Mouse (Mus musculus) neural tube, embryonic 11.5 days (tissue): ENCODE measurements at regions not wholly inside any gene's neighbourhood (a gene's known extent, or its start where the extent isn't known, plus 50 kb on each side); places are given as distances from the start of the nearest gene placed in this dataset.

Source experiments
- ATAC-seq: fragments of 200-750 bp; cut with Nextera tagmentation; 2 replicates; pipeline ENCODE4 v1.8.0; 2017; ENCODE audit warnings: moderate number of reproducible peaks, mild to moderate bottlenecking, moderate TSS enrichment, moderate library complexity; ENCODE audit not compliant: insufficient read depth, low FRiP score, low TSS enrichment
- DNase-seq: peaks from one replicate; pipeline ENCODE4 v3.0.0-alpha.2; 2015; ENCODE audit warnings: low spot score
- H3K27ac ChIP-seq: fragments of 300-500 bp; sonication (generic); 2 replicates; pipeline ENCODE4 v1.5.1; 2014; ENCODE audit warnings: low read depth, mild to moderate bottlenecking, low read length
- H3K27me3 ChIP-seq: fragments of 300-500 bp; sonication (generic); 2 replicates; pipeline ENCODE4 v1.6.1; 2014; ENCODE audit warnings: mild to moderate bottlenecking, low read length, mixed read lengths; ENCODE audit not compliant: control insufficient read depth, insufficient read depth
- H3K36me3 ChIP-seq: fragments of 300-500 bp; sonication (generic); 2 replicates; pipeline ENCODE4 v1.6.1; 2014; ENCODE audit warnings: mild to moderate bottlenecking, low read length, moderate library complexity, mixed read lengths; ENCODE audit not compliant: control insufficient read depth, insufficient read depth
- H3K4me1 ChIP-seq: fragments of 300-500 bp; sonication (generic); 2 replicates; pipeline ENCODE4 v1.6.1; 2014; ENCODE audit warnings: low read length, mixed read lengths; ENCODE audit not compliant: control insufficient read depth, insufficient read depth
- H3K4me2 ChIP-seq: fragments of 300-500 bp; sonication (generic); 2 replicates; pipeline ENCODE4 v1.6.1; 2014; ENCODE audit warnings: low read depth, mild to moderate bottlenecking, moderate library complexity
- H3K4me3 ChIP-seq: fragments of 300-500 bp; sonication (generic); 2 replicates; pipeline ENCODE4 v1.5.1; 2014; ENCODE audit warnings: low read depth, low read length
- H3K9ac ChIP-seq: fragments of 300-500 bp; sonication (generic); 2 replicates; pipeline ENCODE4 v1.6.1; 2014; ENCODE audit warnings: mild to moderate bottlenecking, low read length
- H3K9me3 ChIP-seq: fragments of 300-500 bp; sonication (generic); 2 replicates; pipeline ENCODE4 v1.6.1; 2016; ENCODE audit warnings: low read length; ENCODE audit not compliant: control insufficient read depth
- WGBS: fragments of 180-500 bp; shearing (Covaris S2); extraction: QIAGEN DNeasy Blood & Tissue Kit; methylation state at CpG from one replicate; pipeline ENCODE4 v1.1.7; 2014; 5-methylcytosine and 5-hydroxymethylcytosine counted together

DNA sequence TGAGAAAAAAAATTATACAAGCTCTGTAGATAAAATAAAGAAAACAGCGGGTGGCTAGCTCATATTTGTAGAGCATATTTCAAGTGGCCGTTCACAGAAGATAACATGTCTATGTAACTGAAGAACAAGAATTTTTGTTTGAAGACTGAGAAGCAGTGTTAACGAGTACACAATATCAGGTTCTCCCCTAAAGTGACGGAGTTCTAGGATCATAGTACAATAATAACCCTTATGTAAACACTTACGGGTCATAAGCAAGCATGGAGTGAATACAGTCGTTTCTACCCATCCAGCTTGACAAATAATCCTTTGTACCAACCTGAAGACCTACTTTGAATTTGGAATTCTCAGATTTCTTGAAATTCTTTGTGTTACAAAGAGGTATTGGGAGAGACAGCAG lies 64.9 kb upstream of the Kcnj16 start:
- Histone ChIP-seq H3K9ac (no peak overlapping the region), H3K4me1 (no peaks in the 10 kb centered on the region), H3K36me3 (no peaks in the 10 kb centered on the region), H3K27ac (no peak overlapping the region), H3K4me2 (no peak overlapping the region), H3K27me3 (no peaks in the 10 kb centered on the region), H3K9me3 (no peaks in the 10 kb centered on the region), H3K4me3 (no peak overlapping the region)
- DNase-seq (no peak), ATAC-seq (no peak)
- 86% methylated on average over 6 of the region's 6 CpGs for WGBS
